Mouse (Mus musculus): ENCODE data around the gene Iqgap2.

DNA sequence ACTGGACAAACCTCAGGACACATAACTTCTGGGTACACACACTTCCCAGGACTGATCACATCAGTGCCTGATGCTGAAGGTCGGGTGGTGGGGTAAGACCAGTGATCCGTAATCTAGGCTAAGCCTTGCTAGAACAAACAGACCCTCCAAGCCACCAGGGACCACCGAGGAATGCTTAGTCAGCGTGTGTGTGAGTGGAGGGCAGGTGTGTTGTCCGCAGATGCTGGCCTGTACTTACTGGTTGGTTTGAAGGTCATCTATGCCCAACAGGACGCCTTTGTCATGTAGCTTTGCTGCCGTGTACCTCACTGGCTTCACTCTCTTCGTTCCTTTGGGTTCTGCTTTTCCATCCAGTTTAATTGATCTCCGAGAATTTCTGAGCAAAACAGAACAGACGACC is 262.0 kb downstream of the Iqgap2 start:
- TF ChIP-seq POLR2A (IDR thresholded peaks at IDR 0.05; ENCODE audit: extremely low read depth, insufficient read depth, low read length) (no peak), CTCF (IDR thresholded peaks at IDR 0.05; ENCODE audit: extremely low read depth, insufficient read depth, low read length) (no peak)

Data from cortical plate, adult 2 months (tissue).